Mouse (Mus musculus) liver, embryonic 12.5 days (tissue): ENCODE data around the gene Gm10644. TPM values are rescaled to one million over a fixed set of nuclear protein-coding genes. Genes with fewer than 3 reads are reported as not detected.

Experiments
- ATAC-seq: fragments of 200-750 bp; cut with Nextera tagmentation; 2 replicates; pipeline ENCODE4 v1.8.0; 2017; ENCODE audit warnings: moderate number of reproducible peaks, mild to moderate bottlenecking, moderate library complexity
- H3K27ac ChIP-seq: fragments of 300-500 bp; sonication (generic); 2 replicates; pipeline ENCODE4 v1.5.1; 2016; ENCODE audit warnings: mild to moderate bottlenecking
- H3K27me3 ChIP-seq: fragments of 300-500 bp; sonication (generic); replicated peaks from 2 replicates; pipeline ENCODE4 v1.6.1; 2016; ENCODE audit warnings: mild to moderate bottlenecking, moderate library complexity
- H3K36me3 ChIP-seq: fragments of 300-500 bp; sonication (generic); 2 replicates; pipeline ENCODE4 v1.6.1; 2016; ENCODE audit warnings: mild to moderate bottlenecking, moderate library complexity
- H3K4me1 ChIP-seq: fragments of 300-500 bp; sonication (generic); 2 replicates; pipeline ENCODE4 v1.6.1; 2016
- H3K4me2 ChIP-seq: fragments of 300-500 bp; sonication (generic); 2 replicates; pipeline ENCODE4 v1.6.1; 2016; ENCODE audit warnings: mild to moderate bottlenecking, moderate library complexity
- H3K4me3 ChIP-seq: fragments of 300-500 bp; sonication (generic); 2 replicates; pipeline ENCODE4 v1.5.1; 2016; ENCODE audit warnings: mild to moderate bottlenecking, moderate library complexity
- H3K9ac ChIP-seq: fragments of 300-500 bp; sonication (generic); 2 replicates; pipeline ENCODE4 v1.6.1; 2016; ENCODE audit warnings: mild to moderate bottlenecking, moderate library complexity
- H3K9me3 ChIP-seq: fragments of 300-500 bp; sonication (generic); replicated peaks from 2 replicates; pipeline ENCODE4 v1.6.1; 2016; ENCODE audit warnings: mild to moderate bottlenecking, moderate library complexity
- WGBS: fragments of 180-500 bp; shearing (Covaris S2); methylation state at CpG from one replicate; pipeline ENCODE4 v1.1.7; 2016; ENCODE audit not compliant: insufficient replicate concordance; 5-methylcytosine and 5-hydroxymethylcytosine counted together
- polyA plus RNA-seq: library from polyadenylated mRNA; unstranded; fragments of >200 nt; fragmentation: Nextera tagmentation; extraction: Ambion mirVana; gene quantifications from 2 replicates; pipeline ENCODE4 v1.2.1, GENCODE M21; 2016

The Gm10644 gene
- polyA plus RNA-seq: 0.15 and 0.16 TPM in 2 replicates

GRCm38 (mm10) chr8:83955106-83955957 lies at the start of gene Gm10644, which contains the start of gene Asf1b:
Gm10644 (minus strand) TSS chr8:83955205.
Asf1b (plus strand) TSS chr8:83955507.
- peak within 1 kb of the TSS; percentile 78 for H3K27ac ChIP-seq
- no peaks in the 10 kb centered on the region for H3K9me3 ChIP-seq
- peak within 1 kb of the TSS; percentile 85 for H3K9ac ChIP-seq
- WGBS: under 1% methylated on average over 75 of the region's 75 CpGs
- 0 out of 2 replicates have a peak, but pooled peaks cover 9% of the 10 kb centered on the region for H3K27me3 ChIP-seq
- peaks cover 24% of the 10 kb centered on the region for H3K36me3 ChIP-seq
- peaks cover 31% of the 10 kb centered on the region for H3K4me1 ChIP-seq
- peak within 1 kb of the TSS; percentile 85 for H3K4me3 ChIP-seq
- peak within 1 kb of the TSS; percentile 94 for H3K4me2 ChIP-seq
- ATAC-seq: peak; percentile 99

- peaks cover 42% of the 10 kb centered on the region for H3K4me1 ChIP-seq
- peaks cover 8% of the 10 kb centered on the region for H3K27me3 ChIP-seq
- peaks cover 34% of the 10 kb centered on the region for H3K36me3 ChIP-seq
- peak overlapping the region; percentile 66 for H3K4me3 ChIP-seq
- peak overlapping the region; percentile 94 for H3K4me2 ChIP-seq
- H3K9ac ChIP-seq: peak overlapping the region; percentile 79
- under 1% methylated on average over 30 of the region's 30 CpGs for WGBS
- no peaks in the 10 kb centered on the region for H3K9me3 ChIP-seq
- peak; percentile 87 for ATAC-seq
- H3K27ac ChIP-seq: peak overlapping the region; percentile 82
Measured at GRCm38 (mm10) chr8:84004533-84005201, 49.7 kb upstream of the Gm10644 start.

DNA sequence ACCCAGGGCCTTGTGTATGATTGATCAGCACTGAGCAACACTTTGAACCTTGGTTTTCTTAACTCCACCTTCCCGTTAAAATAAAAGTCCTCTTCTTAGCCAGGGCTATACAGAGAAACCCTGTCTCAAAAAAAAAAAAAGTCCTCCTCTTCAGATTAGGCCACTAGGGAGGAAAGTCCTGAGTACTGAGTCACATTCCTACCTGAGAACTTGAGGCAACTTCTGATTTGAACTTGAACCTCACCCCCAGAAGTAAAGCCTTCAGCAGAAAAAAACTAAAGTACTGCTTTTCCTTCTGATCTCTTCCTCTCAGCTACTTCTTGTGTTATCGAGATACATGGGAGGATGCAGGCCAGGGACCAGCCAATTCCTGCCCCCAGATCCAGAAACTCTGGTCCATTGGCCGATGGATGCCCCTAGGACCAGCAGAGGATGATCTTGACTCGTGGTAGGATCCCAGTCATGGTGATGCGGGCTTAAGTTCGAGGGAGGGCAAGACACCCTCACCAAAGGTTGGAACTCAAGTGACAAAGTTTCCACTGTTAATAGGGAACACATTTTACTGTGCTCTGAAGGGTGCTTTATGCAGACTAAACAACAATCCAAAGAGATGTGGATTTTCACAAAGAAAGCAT lies 48.7 kb upstream of the Gm10644 start:
- peak overlapping the region; percentile 66; the same call in 1 of the 2 replicates for H3K4me3 ChIP-seq
- H3K9ac ChIP-seq: peak overlapping the region; percentile 79
- peaks cover 51% of the 10 kb centered on the region for H3K4me1 ChIP-seq
- ATAC-seq: no peak
- H3K9me3 ChIP-seq: no peaks in the 10 kb centered on the region
- peak overlapping the region; percentile 94 for H3K4me2 ChIP-seq
- H3K36me3 ChIP-seq: peaks cover 44% of the 10 kb centered on the region
- 74% methylated on average over 6 of the region's 6 CpGs for WGBS
- H3K27me3 ChIP-seq: 0 out of 2 replicates have a peak, but pooled peaks cover 2% of the 10 kb centered on the region
- H3K27ac ChIP-seq: peak overlapping the region; percentile 82

GRCm38 (mm10) chr8:84002957-84003611 lies 48.1 kb upstream of the Gm10644 start:
- 55% methylated on average over 12 of the region's 12 CpGs for WGBS
- H3K4me1 ChIP-seq: peaks cover 53% of the 10 kb centered on the region
- H3K36me3 ChIP-seq: peaks cover 44% of the 10 kb centered on the region
- no peak for ATAC-seq
- no peak overlapping the region for H3K4me2 ChIP-seq
- peak overlapping the region; percentile 82 for H3K27ac ChIP-seq
- H3K9me3 ChIP-seq: no peaks in the 10 kb centered on the region
- H3K9ac ChIP-seq: no peak overlapping the region
- no peaks in the 10 kb centered on the region for H3K27me3 ChIP-seq
- H3K4me3 ChIP-seq: no peak overlapping the region

DNA sequence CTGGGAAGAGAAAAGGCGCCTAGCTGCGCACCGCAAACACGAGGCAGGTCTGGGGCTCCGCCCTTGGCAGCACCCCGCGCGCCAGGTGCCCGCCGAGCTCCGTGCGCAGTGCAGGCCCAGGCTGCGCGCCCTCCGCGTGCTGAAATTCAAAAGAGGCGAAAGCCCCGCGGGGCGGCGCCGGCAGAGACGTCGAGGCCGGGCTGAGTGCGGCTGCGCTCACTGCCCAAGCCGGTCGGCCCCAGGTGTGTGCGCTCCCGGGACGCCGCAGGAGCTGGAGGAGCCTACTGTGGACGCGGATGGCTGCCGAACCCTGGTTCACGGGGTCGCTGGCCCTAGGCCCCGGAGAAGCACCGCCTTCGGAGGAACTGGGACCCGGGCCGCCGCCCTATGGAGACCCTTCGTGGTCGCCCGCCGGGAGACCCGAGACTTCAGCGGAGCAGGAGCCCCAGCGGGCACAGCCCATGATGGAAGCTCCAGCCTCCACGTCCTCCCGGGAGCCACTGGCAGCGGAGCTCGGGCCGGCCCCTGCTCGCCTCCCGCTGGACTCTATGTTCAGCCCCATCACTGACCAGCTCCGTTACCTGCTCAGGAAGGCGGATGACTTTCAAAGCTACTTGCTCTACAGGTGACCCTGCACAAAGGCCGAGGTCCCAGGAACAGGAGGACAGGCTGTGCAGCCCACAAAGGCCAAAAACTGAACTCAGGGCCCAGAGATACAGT lies 46.4 kb upstream of the Gm10644 start, which contains the start of gene 1700067K01Rik:
Gene 1700067K01Rik, plus strand, starts transcription at position 222 of the 720 bp plus-strand sequence.
- Histone ChIP-seq H3K9ac (no peak within 1 kb of the TSS), H3K4me1 (peaks cover 55% of the 10 kb centered on the region), H3K27me3 (no peaks in the 10 kb centered on the region), H3K4me3 (no peak within 1 kb of the TSS), H3K4me2 (no peak within 1 kb of the TSS; the same call in 1 of the 2 replicates), H3K27ac (no peak within 1 kb of the TSS), H3K9me3 (no peaks in the 10 kb centered on the region), H3K36me3 (peaks cover 44% of the 10 kb centered on the region)
- ATAC-seq: no peak
- WGBS: 70% methylated on average over 61 of the region's 61 CpGs

- H3K4me2 ChIP-seq: peak overlapping the region; percentile 93
- H3K27ac ChIP-seq: no peak overlapping the region
- H3K4me1 ChIP-seq: peaks cover 57% of the 10 kb centered on the region
- peaks cover 50% of the 10 kb centered on the region for H3K36me3 ChIP-seq
- 0 out of 2 replicates have a peak overlapping the region, but pooled peaks have one; percentile 90 for H3K9ac ChIP-seq
- no peaks in the 10 kb centered on the region for H3K9me3 ChIP-seq
- ATAC-seq: no peak
- peak overlapping the region; percentile 89; the same call in 1 of the 2 replicates for H3K4me3 ChIP-seq
- 87% methylated on average over 2 of the region's 2 CpGs for WGBS
- H3K27me3 ChIP-seq: no peaks in the 10 kb centered on the region
Measured at GRCm38 (mm10) chr8:83999825-84000224, 44.8 kb upstream of the Gm10644 start.

GRCm38 (mm10) chr8:83999057-83999705 lies 44.2 kb upstream of the Gm10644 start:
- Histone ChIP-seq H3K4me1 (peaks cover 60% of the 10 kb centered on the region), H3K27ac (peak overlapping the region; percentile 88), H3K9me3 (no peaks in the 10 kb centered on the region), H3K27me3 (no peaks in the 10 kb centered on the region), H3K36me3 (peaks cover 56% of the 10 kb centered on the region), H3K9ac (peak overlapping the region; percentile 90), H3K4me3 (peak overlapping the region; percentile 89), H3K4me2 (peak overlapping the region; percentile 93)
- 71% methylated on average over 16 of the region's 16 CpGs for WGBS
- ATAC-seq: no peak

- Histone ChIP-seq H3K27me3 (no peaks in the 10 kb centered on the region), H3K4me1 (peaks cover 60% of the 10 kb centered on the region), H3K4me2 (peak overlapping the region; percentile 93), H3K27ac (peak overlapping the region; percentile 88), H3K9me3 (no peaks in the 10 kb centered on the region), H3K9ac (peak overlapping the region; percentile 90), H3K36me3 (peaks cover 62% of the 10 kb centered on the region), H3K4me3 (peak overlapping the region; percentile 89)
- 1% methylated on average over 83 of the region's 92 CpGs for WGBS
- ATAC-seq: 0 out of 2 replicates have a peak, but pooled peaks have one; percentile 9
Measured at GRCm38 (mm10) chr8:83998231-83999056, 43.4 kb upstream of the Gm10644 start.

DNA sequence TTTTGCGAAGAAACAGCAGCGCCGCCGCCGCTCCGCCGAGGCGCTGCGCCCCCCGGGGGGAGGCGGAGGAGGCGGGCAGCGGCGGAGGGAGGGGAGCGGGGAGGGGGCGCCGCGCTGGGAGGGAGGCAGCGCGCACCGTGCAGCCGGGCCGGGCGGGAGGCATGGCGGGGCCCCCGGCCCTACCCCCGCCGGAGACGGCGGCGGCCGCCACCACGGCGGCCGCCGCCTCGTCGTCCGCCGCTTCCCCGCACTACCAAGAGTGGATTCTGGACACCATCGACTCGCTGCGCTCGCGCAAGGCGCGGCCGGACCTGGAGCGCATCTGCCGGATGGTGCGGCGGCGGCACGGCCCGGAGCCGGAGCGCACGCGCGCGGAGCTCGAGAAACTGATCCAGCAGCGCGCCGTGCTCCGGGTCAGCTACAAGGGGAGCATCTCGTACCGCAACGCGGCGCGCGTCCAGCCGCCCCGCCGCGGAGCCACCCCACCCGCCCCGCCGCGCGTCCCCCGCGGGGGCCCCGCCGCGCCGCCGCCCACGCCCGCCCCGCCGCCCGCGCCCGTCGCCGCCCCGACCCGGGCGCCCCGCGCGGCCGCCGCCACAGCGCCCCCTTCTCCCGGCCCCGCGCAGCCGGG lies 42.6 kb upstream of the Gm10644 start, which contains the start of gene Samd1:
Gene Samd1, plus strand, starts transcription at position 162 of the 631 bp plus-strand sequence.
- H3K27ac ChIP-seq: peak within 1 kb of the TSS; percentile 95
- peaks cover 60% of the 10 kb centered on the region for H3K4me1 ChIP-seq
- WGBS: 0% methylated on average over 49 of the region's 112 CpGs
- peak within 1 kb of the TSS; percentile 94 for H3K9ac ChIP-seq
- no peaks in the 10 kb centered on the region for H3K9me3 ChIP-seq
- ATAC-seq: no peak
- peaks cover 59% of the 10 kb centered on the region for H3K36me3 ChIP-seq
- peak within 1 kb of the TSS; percentile 89 for H3K4me3 ChIP-seq
- H3K27me3 ChIP-seq: no peaks in the 10 kb centered on the region
- peak within 1 kb of the TSS; percentile 97 for H3K4me2 ChIP-seq
